Mouse (Mus musculus) lung, adult 2 months (tissue): ENCODE results near the gene Baiap2l1.

Experiments used
- CTCF ChIP-seq: fragments of 200-500 bp; IDR thresholded peaks from 2 replicates; pipeline ENCODE4 v1.5.1; 2011; ENCODE audit warnings: mild to moderate bottlenecking, low read length, control low read depth; ENCODE audit not compliant: insufficient read depth
- POLR2A ChIP-seq: fragments of 200-500 bp; IDR thresholded peaks from 2 replicates; pipeline ENCODE4 v1.6.1; 2011; ENCODE audit warnings: low read depth, mild to moderate bottlenecking, control low read depth, low read length, borderline replicate concordance; ENCODE audit errors: extremely low read depth

- TF ChIP-seq CTCF (no peak), POLR2A (no peak)
These were observed 78.0 kb downstream of the Baiap2l1 start for GRCm38 (mm10) chr5:144279926-144280325.
